Mouse (Mus musculus): ENCODE measurements around the gene Sema4d. TPM values are rescaled to one million over a fixed set of nuclear protein-coding genes. Genes with fewer than 3 reads are reported as not detected.

Gene Sema4d
- polyA plus RNA-seq, 1 experiment from 2014 or later: 3.9 TPM

DNA sequence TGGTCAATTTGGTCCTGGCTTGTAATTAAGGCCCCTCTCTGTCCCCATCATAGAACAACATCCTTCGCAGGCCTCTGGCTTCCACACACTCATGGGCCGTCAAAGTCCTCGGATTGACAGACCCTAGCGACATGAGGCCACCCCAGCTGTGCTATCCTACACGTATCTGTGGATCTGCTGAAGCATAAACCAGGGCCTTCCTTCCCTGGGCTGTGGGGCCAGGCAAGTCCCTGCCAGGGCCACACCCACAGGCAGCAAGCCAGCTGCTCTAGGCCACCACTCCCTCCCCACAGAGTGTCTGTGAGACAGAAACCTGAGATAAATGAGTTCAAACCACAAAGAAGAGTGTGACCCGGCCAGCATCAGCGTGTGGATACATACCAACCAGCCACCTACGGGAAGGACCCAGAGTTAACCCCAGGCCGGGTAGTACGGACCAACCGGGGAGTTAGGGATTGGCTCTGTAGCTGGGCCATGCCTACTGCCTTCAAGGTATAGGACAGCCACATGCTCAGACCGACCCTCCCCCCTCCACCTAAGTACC lies 45.5 kb downstream of the Sema4d start:
- no peak for TF ChIP-seq CTCF (IDR thresholded peaks at IDR 0.05; ENCODE audit: low read depth)
- TF ChIP-seq EP300 (IDR thresholded peaks at IDR 0.05; ENCODE audit: low read depth): peak; percentile 52
- Histone ChIP-seq H3K4me1 (ENCODE audit: insufficient read depth) (peaks cover 36% of the 10 kb centered on the region), H3K4me3 (ENCODE audit: low read depth, low read length) (no peak overlapping the region), H3K27me3 (ENCODE audit: insufficient read depth, low read length) (no peaks in the 10 kb centered on the region), H3K27ac (ENCODE audit: low read depth) (peak overlapping the region; percentile 48), H3K36me3 (replicated peaks; ENCODE audit: insufficient read depth, low read length) (no peaks in the 10 kb centered on the region), H3K4me2 (ENCODE audit: low read depth, low read length) (peak overlapping the region; percentile 50), H3K9me3 (ENCODE audit: low read length) (no peaks in the 10 kb centered on the region), H3K9ac (replicated peaks) (no peak overlapping the region)
- DNase-seq (peak; percentile 83), ATAC-seq (peak; percentile 96)
- WGBS (ENCODE audit: insufficient replicate concordance): 30% methylated on average over 12 of the region's 12 CpGs

DNA sequence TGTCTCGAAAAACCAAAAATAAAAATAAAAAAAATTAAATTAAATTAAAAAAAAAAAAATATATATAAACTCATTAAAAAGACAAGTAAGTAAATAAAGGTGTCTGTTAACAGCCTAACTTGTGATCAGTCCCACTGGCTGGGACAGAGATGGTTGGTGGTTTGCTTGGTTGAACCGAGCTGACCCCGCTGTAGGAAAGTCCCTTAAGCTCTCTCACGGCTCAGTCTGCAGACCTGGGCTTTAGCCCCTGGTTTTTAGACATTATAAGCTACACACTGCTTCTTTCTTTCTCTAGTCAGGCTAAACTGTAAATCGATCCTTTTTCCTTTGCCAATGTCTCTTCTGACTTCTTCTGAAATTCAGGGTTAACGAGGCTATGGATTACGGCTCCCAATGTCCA lies 46.5 kb downstream of the Sema4d start:
- Histone ChIP-seq H3K4me1 (ENCODE audit: insufficient read depth) (peaks cover 39% of the 10 kb centered on the region), H3K27ac (ENCODE audit: low read depth) (peak overlapping the region; percentile 48; the same call in 1 of the 2 replicates), H3K4me2 (ENCODE audit: low read depth, low read length) (no peak overlapping the region), H3K9me3 (ENCODE audit: low read length) (no peaks in the 10 kb centered on the region), H3K4me3 (ENCODE audit: low read depth, low read length) (no peak overlapping the region), H3K9ac (replicated peaks) (no peak overlapping the region), H3K27me3 (ENCODE audit: insufficient read depth, low read length) (no peaks in the 10 kb centered on the region), H3K36me3 (replicated peaks; ENCODE audit: insufficient read depth, low read length) (no peaks in the 10 kb centered on the region)
- no peak for DNase-seq
- no peak for ATAC-seq
- no peak for TF ChIP-seq EP300 (IDR thresholded peaks at IDR 0.05; ENCODE audit: low read depth)
- no peak for TF ChIP-seq CTCF (IDR thresholded peaks at IDR 0.05; ENCODE audit: low read depth)
- 80% methylated on average over 7 of the region's 7 CpGs for WGBS (ENCODE audit: insufficient replicate concordance)

DNA sequence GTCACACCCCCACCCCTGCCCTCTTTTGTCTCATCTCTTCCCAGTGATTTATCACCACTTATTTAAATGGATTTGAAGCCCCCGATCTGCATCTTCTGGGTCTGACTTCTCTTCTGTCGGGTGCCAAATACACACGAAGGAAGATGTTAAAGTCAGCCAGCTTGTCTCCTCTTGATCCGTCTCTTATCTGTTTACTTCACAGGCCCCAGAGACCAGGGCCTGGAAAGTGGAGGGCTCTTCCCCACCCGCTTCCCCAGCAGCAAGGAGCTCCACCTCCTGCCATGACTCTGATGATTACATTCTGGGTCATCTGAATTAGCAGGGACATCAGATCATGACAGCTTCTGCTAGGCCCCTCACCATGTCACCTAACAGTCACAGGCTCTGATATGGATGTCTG lies 47.7 kb downstream of the Sema4d start:
- Histone ChIP-seq H3K27me3 (ENCODE audit: insufficient read depth, low read length) (no peaks in the 10 kb centered on the region), H3K36me3 (replicated peaks; ENCODE audit: insufficient read depth, low read length) (no peaks in the 10 kb centered on the region), H3K4me1 (ENCODE audit: insufficient read depth) (peaks cover 42% of the 10 kb centered on the region), H3K4me2 (ENCODE audit: low read depth, low read length) (no peak overlapping the region), H3K27ac (ENCODE audit: low read depth) (no peak overlapping the region), H3K4me3 (ENCODE audit: low read depth, low read length) (no peak overlapping the region), H3K9me3 (ENCODE audit: low read length) (no peaks in the 10 kb centered on the region), H3K9ac (replicated peaks) (no peak overlapping the region)
- 43% methylated on average over 5 of the region's 5 CpGs for WGBS (ENCODE audit: insufficient replicate concordance)
- TF ChIP-seq EP300 (IDR thresholded peaks at IDR 0.05; ENCODE audit: low read depth) (no peak), CTCF (IDR thresholded peaks at IDR 0.05; ENCODE audit: low read depth) (no peak)
- ATAC-seq (no peak), DNase-seq (no peak)

DNA sequence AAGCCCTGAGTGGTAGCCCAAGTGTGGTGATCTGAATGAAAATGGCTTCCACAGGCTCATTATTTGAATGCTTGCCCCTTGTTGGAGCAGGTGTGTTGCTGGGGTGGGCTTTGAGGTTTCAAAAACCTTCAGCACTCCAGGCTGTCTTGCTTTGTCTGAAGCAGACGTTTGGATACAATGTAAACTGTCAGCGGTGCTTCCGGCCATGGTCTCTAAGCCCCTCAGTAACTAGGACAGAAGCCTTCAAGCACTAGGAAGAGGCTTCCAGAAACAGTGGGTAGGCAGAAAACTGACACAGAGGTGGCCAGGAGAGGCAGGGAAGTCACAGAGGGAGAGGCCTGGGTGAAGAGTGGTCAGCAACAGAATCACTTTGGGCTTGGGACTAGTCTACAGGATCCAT lies 49.7 kb downstream of the Sema4d start:
- no peaks in the 10 kb centered on the region for H3K27me3 ChIP-seq (ENCODE audit: insufficient read depth, low read length)
- H3K9me3 ChIP-seq (ENCODE audit: low read length): no peaks in the 10 kb centered on the region
- no peaks in the 10 kb centered on the region for H3K36me3 ChIP-seq (replicated peaks; ENCODE audit: insufficient read depth, low read length)
- DNase-seq: no peak
- H3K4me2 ChIP-seq (ENCODE audit: low read depth, low read length): no peak overlapping the region
- no peak overlapping the region for H3K27ac ChIP-seq (ENCODE audit: low read depth)
- 71% methylated on average over 3 of the region's 3 CpGs for WGBS (ENCODE audit: insufficient replicate concordance)
- H3K4me1 ChIP-seq (ENCODE audit: insufficient read depth): peaks cover 50% of the 10 kb centered on the region
- H3K9ac ChIP-seq (replicated peaks): no peak overlapping the region
- TF ChIP-seq EP300 (IDR thresholded peaks at IDR 0.05; ENCODE audit: low read depth): no peak
- TF ChIP-seq CTCF (IDR thresholded peaks at IDR 0.05; ENCODE audit: low read depth): no peak
- ATAC-seq: no peak
- H3K4me3 ChIP-seq (ENCODE audit: low read depth, low read length): no peak overlapping the region

DNA sequence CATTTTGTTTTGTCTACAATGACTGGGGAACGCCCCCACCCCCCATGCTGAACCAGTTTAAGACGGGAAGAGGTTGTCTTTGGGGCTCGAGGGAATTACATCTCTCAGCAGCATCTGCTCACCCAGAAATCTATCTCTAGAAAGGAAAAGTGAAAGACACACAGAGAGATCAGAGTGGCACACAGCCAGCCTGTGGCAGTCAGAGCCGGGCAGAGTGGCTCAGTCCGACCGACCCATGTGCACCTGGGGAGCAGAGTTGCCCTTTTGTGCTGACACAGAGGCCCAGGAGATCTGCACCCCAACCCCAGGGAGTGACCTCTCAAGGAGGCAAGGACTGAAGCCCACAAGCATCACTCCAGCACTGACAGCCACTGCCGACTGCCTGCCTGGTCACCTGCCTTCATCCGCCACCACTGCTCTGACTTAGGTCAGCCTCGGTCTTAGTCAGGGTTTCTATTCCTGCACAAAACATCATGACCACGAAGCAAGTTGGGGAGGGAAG lies 50.9 kb downstream of the Sema4d start:
- H3K9me3 ChIP-seq (ENCODE audit: low read length): no peaks in the 10 kb centered on the region
- TF ChIP-seq EP300 (IDR thresholded peaks at IDR 0.05; ENCODE audit: low read depth) (no peak), CTCF (IDR thresholded peaks at IDR 0.05; ENCODE audit: low read depth) (no peak)
- no peak overlapping the region for H3K9ac ChIP-seq (replicated peaks)
- peaks cover 51% of the 10 kb centered on the region for H3K4me1 ChIP-seq (ENCODE audit: insufficient read depth)
- DNase-seq (no peak), ATAC-seq (no peak)
- H3K4me3 ChIP-seq (ENCODE audit: low read depth, low read length): no peak overlapping the region
- peak overlapping the region; percentile 55; the same call in 1 of the 2 replicates for H3K27ac ChIP-seq (ENCODE audit: low read depth)
- 61% methylated on average over 10 of the region's 10 CpGs for WGBS (ENCODE audit: insufficient replicate concordance)
- no peaks in the 10 kb centered on the region for H3K36me3 ChIP-seq (replicated peaks; ENCODE audit: insufficient read depth, low read length)
- H3K27me3 ChIP-seq (ENCODE audit: insufficient read depth, low read length): no peaks in the 10 kb centered on the region
- H3K4me2 ChIP-seq (ENCODE audit: low read depth, low read length): peak overlapping the region; percentile 4; the same call in 1 of the 2 replicates

DNA sequence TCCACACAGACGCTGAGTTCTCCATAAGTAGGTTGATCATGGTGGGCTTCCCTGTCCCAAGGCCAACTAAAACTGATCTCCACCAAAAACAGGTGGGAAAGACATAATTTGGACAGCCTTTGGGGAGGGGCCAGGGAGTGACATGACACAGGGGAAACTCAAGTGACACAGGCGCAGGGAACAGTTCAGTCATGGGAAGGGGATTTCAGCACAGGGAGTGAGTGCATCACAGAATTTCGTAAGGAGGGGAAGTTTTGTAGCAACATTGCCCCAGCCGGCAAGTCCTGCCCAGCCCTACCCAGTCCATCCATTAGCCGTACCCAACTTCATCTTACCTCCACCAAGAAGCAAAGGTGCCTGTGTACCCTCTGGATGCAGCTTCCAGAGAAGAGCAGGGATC lies 52.8 kb downstream of the Sema4d start:
- peak overlapping the region; percentile 52; the same call in 1 of the 2 replicates for H3K27ac ChIP-seq (ENCODE audit: low read depth)
- H3K4me2 ChIP-seq (ENCODE audit: low read depth, low read length): no peak overlapping the region
- WGBS (ENCODE audit: insufficient replicate concordance): 67% methylated on average over 5 of the region's 5 CpGs
- ATAC-seq: no peak
- H3K4me3 ChIP-seq (ENCODE audit: low read depth, low read length): no peak overlapping the region
- no peaks in the 10 kb centered on the region for H3K36me3 ChIP-seq (replicated peaks; ENCODE audit: insufficient read depth, low read length)
- H3K27me3 ChIP-seq (ENCODE audit: insufficient read depth, low read length): no peaks in the 10 kb centered on the region
- H3K9me3 ChIP-seq (ENCODE audit: low read length): no peaks in the 10 kb centered on the region
- H3K4me1 ChIP-seq (ENCODE audit: insufficient read depth): peaks cover 57% of the 10 kb centered on the region
- TF ChIP-seq EP300 (IDR thresholded peaks at IDR 0.05; ENCODE audit: low read depth) (no peak), CTCF (IDR thresholded peaks at IDR 0.05; ENCODE audit: low read depth) (no peak)
- DNase-seq: peak; percentile 47
- H3K9ac ChIP-seq (replicated peaks): no peak overlapping the region

Data from liver, postnatal 0 days (tissue).